Mouse (Mus musculus): ENCODE measurements around the gene Lpcat3. TPM values are rescaled to one million over a fixed set of nuclear protein-coding genes. Genes with fewer than 3 reads are reported as not detected.
"Not testable (repeated sequence)": the region's sequence is repeated elsewhere in the genome, so short reads cannot be mapped to it uniquely, and the experiment has no call there.

Gene Lpcat3
- total RNA-seq (2021) = 10 to 100 TPM; 37.9 to 43.1 TPM
- long read RNA-seq, experiment 1, transcript Lpcat3-201 (13 exons, 2,281 nt) = major isoform, 74 of 84 reads
- long read RNA-seq, experiment 1, partial matches to known transcripts = 3 of 84 reads
- long read RNA-seq, experiment 1, other reads (novel, unspliced or antisense) = 7 of 84 reads
- long read RNA-seq, experiment 2, transcript Lpcat3-201 (13 exons, 2,281 nt) = major isoform, 74 of 84 reads
- long read RNA-seq, experiment 2, partial matches to known transcripts = 0 of 84 reads
- long read RNA-seq, experiment 2, other reads (novel, unspliced or antisense) = 9 of 84 reads

DNA sequence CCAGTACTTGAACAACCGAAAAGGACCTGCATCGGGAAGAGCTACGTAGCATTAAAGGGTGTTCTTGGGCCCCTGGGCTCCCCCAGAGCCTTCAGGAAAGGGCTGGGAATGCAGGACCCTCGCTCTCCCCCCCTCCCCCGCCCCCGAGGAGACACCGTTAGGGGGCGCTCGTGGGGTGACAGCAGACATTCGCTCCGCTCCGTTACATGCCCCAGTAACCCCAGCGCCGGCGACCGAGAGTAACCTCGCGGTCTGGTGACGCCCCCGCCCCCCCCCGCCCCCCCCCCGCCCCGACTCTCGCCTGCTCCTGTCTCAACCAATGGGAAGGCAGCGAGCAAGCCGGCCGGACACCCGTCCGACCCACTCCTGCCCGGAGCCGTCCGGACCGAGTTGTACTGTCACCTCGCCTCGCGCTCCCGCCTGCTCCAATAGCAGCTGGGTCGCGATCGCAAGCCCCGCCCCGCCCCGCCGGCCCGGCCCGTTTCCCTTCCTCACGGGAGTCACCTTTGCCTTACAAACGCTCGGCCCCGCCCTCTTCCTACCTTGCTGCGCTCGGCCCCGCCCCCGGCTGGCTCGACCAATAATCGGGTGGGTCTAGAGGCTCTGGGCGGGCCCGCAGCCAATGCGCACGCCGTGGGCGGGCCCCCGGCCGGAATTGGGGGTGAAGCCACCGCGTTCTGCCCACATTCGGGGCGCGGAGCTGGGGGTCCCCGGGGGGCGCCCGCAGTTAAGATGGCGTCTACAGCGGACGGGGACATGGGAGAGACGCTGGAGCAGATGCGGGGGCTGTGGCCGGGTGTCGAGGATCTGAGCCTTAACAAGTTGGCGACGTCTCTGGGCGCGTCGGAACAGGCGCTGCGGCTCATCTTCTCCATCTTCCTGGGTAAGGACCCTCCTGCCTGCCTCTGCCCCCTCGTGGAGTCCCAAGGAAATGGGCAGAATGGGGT is at the start of gene Lpcat3:
Lpcat3 (plus strand) TSS at position 551 of the 947 bp plus-strand sequence.
- peak; percentile 91 to 97 for DNase-seq (ENCODE audit: low spot score in 2 of 2)

- DNase-seq (ENCODE audit: low spot score in 2 of 2) = no peak
These were observed 37.2 kb upstream of the Lpcat3 start for GRCm38 (mm10) chr6:124625612-124626011.

DNA sequence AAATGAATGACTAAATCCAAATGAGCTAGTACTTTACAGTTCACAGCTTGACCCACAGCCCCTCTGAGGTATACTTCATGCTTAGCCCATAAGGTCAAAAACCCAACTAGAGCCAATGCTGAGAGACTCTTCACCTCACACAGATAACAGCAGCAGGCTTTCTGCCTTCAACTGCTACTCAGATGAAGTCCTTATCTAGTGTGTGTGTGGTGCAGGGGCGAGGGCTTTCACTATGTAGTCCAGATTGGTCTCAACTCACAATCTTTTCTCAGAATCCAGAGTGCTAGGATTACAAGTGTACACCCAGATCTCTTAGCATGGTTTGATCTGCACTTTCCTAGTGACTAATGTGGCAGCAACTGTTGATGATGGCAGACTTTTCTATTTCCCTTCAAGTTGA is 36.6 kb upstream of the Lpcat3 start:
- DNase-seq (ENCODE audit: low spot score in 2 of 2) = not testable (repeated sequence)

DNA sequence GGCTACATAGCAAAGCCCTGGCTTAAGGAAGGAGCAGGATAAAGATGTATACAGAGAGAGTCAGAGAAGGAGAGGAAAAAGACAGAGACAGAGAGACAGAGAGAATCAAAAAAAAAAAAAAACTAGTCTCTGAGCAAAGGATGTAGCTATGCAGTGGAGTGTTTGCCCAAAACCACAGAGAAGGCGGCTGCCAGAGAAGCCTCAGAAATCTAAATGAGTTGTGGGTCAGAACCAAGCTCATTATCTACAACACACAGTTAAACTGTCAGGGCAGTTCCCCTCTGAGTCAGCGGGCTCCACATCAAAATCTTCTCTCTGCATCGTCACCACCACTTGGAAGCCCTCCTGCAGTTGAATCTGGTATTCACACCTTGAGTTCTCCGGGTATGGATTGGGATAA is 32.1 kb upstream of the Lpcat3 start:
- no peak for DNase-seq (ENCODE audit: low spot score in 2 of 2)

DNA sequence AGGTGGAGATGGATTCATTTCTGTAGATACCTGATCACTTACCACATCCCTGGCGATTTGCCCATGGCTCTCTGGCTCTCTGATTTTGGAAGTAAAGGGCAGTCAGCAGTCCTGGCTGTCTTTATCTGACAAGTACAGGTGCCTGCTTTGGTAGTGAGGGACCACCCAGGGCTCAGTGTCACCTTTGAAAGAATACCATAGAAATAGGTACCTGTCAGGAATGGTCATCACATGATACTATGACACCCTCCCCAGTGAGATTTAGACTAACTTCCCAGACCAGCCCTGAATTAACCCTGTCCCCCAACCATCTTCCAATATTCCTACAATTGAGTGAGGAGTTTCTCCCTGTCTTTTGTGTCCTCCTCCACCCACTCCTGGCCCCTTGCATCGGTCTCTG is 26.8 kb upstream of the Lpcat3 start, which contains the start of gene C1s2:
C1s2 (minus strand) TSS at position 101 of the 400 bp plus-strand sequence.
- DNase-seq (ENCODE audit: low spot score in 2 of 2) = not testable (repeated sequence)

- not testable (repeated sequence) for DNase-seq (ENCODE audit: low spot score in 2 of 2)
These were observed 25.9 kb upstream of the Lpcat3 start for GRCm38 (mm10) chr6:124636858-124637460.

GRCm38 (mm10) chr6:124640041-124640440 is 22.8 kb upstream of the Lpcat3 start:
- no peak for DNase-seq (ENCODE audit: low spot score in 2 of 2)

DNA sequence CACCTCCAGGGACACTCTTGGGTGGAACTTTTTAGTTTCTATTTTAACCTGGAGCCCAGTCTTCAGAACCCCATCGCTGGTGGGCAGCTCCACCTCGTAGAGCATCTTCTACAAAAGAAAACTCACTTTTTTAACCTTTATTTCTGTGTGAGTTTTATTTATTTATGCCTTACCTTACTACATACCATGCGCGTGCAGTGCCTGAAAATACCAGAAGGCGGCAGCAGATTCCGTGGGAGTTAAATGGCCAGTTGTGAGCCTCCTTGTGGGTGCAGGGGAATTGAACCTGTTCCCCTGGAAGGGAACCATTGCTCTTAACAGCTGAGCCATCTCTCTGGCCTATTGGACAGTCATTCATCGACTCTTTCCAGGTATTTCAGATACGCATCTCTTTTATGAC is 21.8 kb upstream of the Lpcat3 start:
- DNase-seq (ENCODE audit: low spot score in 2 of 2) = peak in 1 of 2 experiments; percentile 43

DNA sequence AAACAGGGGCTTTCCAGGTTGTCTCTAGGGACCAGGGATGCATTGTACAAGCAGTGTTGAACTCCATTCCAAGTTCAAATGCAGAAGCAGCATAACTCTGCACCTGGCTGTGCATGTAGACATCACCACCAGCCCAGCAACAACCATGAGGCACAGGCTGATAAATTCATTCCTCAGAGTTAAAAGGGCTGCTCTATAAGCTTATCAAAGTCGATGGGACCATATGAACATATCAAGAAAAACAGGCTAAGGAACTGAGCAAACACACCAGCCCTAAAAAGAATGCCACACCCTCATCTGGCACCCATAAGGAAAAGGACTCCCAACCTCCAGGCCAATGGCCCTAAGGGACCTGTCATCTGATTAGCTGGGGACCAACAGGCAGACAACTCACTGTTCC is 16.4 kb upstream of the Lpcat3 start:
- DNase-seq (ENCODE audit: low spot score in 2 of 2) = no peak

DNA sequence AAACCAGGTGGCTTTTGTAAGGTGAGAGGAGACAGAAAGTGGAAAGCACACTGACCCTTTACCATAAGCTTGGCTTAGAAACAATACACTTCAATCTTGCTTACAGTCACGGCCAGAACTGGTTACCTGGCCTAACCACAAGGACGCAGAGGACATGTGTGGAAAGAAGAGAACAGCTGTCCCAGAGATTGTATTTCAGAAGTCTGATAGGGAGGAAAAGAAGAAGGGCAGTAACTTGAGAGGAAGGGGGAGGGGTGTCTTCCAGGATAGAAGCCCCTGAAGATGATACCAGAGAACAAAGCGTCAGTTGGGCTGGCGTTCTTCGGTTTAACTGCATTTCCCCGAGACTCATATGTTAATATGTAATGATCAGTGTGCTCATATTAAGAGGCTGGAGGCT is 6.9 kb upstream of the Lpcat3 start:
- DNase-seq (ENCODE audit: low spot score in 2 of 2) = no peak

DNA sequence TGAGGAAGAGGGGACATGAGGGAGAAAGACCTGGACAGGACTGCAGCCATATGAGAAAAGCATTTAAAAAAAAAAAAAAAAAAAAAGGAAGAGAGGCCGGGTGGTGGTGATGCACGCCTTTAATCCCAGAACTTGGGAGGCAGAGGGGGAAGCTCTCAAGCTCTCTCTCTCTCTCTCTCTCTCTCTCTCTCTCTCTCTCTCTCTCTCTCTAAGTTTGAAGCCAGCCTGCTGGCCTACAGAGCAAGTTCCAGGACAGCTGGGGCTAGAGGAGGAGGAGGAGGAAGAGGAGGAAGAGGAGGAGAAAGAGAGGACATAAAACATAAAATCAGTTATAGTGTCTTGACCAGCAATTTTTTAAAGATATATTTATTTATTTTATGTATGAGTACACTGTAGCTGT is 4.8 kb upstream of the Lpcat3 start:
- no peak for DNase-seq (ENCODE audit: low spot score in 2 of 2)

DNA sequence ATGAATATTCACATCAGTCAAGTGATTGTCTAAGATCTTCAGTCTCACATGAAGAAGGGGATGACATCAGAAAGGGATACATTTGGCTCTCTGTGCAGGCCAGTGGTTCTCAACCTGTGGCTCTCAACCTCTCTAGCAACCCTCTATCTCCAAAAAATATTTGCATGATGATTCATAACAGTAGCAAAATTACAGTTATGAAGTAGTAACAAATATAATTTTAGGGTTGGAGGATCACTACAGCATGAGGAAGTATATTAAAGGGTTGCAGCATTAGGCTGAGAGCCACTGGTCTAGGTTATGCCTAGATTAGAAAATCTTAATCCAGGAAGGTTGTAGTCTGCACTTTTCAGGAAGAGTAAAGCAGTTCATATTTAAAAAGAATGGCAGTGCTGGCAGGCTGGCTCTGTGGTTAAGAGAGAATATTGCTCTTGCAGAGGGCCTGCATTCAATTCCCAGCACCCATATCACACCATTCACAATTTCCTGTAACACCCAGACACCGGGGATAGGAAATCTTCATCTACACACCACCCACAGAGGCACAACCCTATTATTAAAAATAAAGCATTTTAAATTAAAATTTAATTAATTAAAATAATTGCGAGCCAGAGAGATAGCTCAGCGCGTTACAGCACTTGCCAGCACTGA is 1.5 kb upstream of the Lpcat3 start:
- DNase-seq (ENCODE audit: low spot score in 2 of 2) = no peak

- DNase-seq (ENCODE audit: low spot score in 2 of 2) = no peak
These were observed 832 bp upstream of the Lpcat3 start for GRCm38 (mm10) chr6:124661995-124662394.

DNA sequence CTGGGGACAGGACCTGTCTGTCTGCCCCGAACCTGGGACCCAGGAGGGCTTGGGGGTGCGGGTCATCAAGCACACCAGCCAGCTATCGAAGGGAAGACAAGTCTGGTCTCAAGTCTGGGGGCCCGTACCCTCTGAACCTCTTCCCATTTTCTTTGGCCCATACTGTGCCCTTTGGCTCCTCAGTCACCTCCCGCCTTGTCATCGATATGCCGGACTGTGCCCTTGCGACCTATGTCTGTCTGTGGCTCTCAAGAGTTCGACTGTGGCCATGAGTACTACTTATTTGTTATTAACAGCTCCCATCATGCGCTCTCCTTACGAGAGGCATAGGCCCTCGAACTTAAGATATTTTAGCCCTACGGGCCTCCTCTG is 583 bp downstream of the Lpcat3 start:
- no peak for DNase-seq (ENCODE audit: low spot score in 2 of 2)

DNA sequence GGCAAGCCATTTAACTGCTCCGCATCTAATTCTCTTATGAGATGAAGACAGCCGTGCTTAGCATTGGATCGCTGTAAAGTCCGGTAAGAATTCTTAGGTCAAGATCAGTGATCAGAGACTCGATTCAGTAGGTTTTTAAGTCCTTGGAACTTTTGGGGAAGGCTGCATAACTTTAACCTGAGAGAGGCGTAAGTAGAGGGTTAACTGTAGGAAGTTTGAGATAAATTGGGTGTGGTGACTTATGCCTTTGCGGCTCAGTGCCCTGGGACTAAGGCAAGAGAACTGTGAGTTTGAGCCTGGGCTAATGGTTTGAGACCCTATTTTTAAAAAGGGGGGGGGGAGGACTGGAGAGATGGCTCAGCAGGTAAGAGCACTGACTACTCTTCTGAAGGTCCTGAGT is 1.4 kb downstream of the Lpcat3 start:
- DNase-seq (ENCODE audit: low spot score in 2 of 2) = no peak

GRCm38 (mm10) chr6:124665011-124665410 is 2.2 kb downstream of the Lpcat3 start:
- no peak for DNase-seq (ENCODE audit: low spot score in 2 of 2)

- no peak for DNase-seq (ENCODE audit: low spot score in 2 of 2)
These were observed 6.5 kb downstream of the Lpcat3 start for GRCm38 (mm10) chr6:124669234-124669859.

- DNase-seq (ENCODE audit: low spot score in 2 of 2) = no peak
These were observed 7.6 kb downstream of the Lpcat3 start for GRCm38 (mm10) chr6:124670281-124670900.

GRCm38 (mm10) chr6:124672100-124672499 is 9.3 kb downstream of the Lpcat3 start:
- DNase-seq (ENCODE audit: low spot score in 2 of 2) = no peak

DNA sequence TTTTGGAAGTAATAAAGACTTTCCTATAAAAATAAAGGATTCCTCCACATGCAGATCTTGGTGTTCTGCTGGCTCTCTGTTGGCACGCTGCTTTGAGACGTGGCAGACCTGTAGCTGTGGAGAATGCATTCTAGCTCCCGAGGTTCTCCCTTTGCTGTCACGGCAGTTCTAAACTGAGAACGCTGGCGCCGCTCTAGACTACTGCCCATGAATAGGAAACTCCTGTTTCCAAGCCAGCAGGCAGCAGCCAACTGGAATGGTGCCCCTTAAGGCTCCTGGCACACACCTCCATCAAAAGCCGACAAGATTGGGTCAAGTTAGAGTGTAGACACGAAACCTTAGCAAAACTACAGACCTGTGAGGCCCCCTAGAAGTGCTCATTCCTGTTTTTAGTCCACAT is 10.8 kb downstream of the Lpcat3 start:
- no peak for DNase-seq (ENCODE audit: low spot score in 2 of 2)

All from gastrocnemius, postnatal 4 days (tissue).